Mouse (Mus musculus): ENCODE results near the gene Hbs1l. TPM values are rescaled to one million over a fixed set of nuclear protein-coding genes. Genes with fewer than 3 reads are reported as not detected.

Gene Hbs1l
- total RNA-seq, 2 experiments from 2014 or later = 40.4 to 55.4 TPM

DNA sequence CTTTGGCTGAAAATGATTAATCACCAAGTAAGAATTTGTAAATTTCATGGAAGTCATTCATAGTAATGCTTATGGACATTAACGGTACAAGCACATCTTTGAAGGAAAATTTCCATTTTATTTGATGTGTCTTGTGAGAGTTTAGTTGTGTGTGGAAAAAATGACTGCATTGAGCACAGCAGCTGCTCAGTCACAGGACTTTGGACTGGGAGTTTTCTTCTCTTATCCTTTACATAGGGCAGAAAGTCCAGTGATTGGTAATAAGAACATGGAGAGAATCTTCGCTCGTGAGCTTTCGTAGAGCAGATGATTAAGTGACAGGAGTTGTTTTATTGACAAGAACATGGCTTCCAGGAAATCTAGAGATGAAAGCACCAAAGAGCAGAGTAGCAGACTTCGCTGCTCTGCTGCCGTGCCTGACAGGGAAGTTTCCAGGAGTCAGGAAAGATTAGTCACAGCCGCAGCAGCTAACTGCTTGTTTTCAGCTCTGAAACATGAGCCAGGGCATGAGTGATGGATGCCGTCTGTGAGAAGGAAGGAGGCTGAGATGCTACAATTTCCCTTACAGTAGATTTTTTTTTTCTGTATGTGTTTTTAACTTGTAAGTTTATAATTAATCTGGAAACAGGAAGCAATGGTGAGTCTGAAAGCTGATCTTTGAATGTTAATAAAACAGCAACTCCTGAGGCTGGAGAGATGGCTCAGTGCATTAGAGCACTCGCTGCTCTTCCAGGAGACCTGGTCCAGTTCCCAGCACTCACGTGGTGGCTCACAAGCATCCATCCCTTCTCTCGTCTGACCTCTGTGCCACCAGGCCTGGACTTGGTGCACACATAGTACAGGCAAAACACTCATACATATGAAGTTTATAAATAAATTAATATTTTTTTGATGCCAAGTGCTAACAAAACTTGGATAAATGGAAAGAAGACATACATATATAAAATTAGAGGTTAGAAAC, 9.2 kb downstream of the Hbs1l start:
- ATAC-seq (ENCODE audit: poor library complexity, severe bottlenecking) = no peak

DNA sequence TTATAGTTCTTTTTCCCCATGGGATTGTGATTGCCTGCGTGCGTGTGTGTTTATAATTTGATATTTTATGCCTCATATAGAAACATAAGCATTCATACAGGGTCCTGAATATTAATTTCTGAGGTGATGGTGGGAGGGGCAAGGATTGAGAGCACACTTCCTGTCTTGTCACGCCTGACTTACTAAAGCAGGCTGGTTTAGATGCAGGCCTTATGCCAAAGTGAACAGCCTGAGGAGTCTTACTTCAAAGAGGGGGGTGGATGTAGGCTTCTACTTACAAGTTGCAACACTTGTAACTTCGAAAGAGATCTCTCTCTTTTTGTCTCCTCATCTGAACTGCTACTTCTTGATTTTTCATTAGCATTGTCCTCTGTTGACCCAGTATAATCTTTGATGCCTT, 18.0 kb downstream of the Hbs1l start:
- ATAC-seq (ENCODE audit: poor library complexity, severe bottlenecking) = no peak

DNA sequence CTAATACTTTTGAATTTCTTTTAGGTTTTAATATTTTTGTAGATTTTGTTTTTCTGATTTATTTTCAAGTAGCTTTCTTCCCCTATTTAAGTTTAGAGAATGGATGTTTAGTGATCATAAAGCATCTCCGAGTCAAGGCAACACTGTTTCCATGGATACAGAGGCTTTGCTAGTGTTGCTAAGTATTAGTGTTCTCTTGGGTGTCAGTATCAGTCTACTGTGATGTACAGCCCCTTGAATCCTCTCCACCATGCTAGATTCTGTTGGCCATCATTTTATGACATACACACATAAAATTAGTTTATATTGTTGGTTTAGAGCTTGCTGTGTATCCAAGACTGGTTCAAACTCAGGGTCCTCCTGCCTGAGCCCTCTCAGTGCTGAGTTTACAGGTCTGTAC, 20.3 kb downstream of the Hbs1l start:
- ATAC-seq (ENCODE audit: poor library complexity, severe bottlenecking) = no peak

- ATAC-seq (ENCODE audit: poor library complexity, severe bottlenecking) = no peak
Observed at GRCm38 (mm10) chr10:21318250-21318649, 22.5 kb downstream of the Hbs1l start.

DNA sequence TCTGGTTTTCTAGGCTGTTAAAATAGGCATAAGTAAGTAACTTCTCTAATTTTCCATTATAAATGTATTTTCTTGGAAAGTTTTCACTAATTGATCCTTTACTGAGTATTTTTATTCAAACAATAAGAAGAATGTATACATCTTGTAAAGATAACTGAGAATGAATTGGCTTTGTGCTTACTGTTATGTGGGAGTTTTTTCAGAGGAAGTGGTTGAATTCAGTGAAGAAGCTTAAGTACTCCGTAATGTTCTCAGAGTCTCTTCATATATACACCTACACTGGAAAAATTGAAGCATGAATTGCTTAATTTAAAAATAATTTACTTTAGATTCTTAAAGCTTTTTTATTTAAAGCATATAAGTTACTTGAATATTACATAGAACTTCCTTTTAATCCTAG, 23.2 kb downstream of the Hbs1l start:
- no peak for ATAC-seq (ENCODE audit: poor library complexity, severe bottlenecking)

DNA sequence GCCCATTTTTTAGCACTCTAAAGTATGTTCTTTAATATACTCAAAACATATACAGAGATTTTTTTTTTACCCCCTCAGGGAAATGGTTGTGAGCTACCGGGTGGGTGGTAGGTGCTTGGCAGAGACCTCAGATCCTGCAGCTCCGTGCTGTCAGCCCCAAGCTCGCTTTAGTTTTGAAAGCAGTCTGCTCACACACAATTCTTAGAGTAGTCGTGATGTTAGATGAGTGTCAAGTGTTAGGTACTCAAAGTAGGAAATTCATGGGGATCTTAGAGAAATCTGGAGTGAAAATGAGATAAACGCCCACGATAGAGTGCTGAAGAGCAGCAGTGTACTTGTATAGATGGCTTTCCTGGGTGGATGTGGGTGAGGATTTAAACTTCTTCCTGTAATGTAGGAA, 24.8 kb downstream of the Hbs1l start:
- ATAC-seq (ENCODE audit: poor library complexity, severe bottlenecking) = no peak

- ATAC-seq (ENCODE audit: poor library complexity, severe bottlenecking) = peak; percentile 45; the same call in 1 of the 2 replicates
Observed at GRCm38 (mm10) chr10:21326352-21326751, 30.6 kb downstream of the Hbs1l start.

DNA sequence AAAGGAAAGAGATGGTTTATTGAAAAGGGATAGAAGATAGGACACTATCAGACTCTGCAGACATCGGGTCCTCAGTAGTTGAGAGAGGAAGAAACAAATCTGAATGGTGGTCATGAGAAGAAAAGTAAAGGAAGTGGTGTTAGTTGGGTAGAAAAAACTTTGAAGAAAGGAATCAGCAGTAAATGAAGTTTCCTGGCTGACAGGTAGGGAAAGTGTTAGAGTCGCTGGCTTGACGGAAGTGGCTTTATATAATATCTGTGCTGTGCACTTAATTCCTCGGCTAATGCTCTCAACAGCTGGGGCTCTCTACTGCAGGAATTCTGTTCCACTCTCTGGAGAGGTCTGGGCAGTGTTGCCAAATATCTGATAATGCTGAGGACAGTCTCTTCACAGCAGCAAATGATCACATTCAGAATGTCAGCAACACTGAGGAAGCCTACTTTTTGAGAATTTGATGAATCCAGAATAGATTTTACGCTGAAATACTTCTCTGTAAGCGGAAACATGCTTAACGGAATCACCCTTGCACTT, 31.9 kb downstream of the Hbs1l start:
- no peak for ATAC-seq (ENCODE audit: poor library complexity, severe bottlenecking)

- 0 out of 2 replicates have a peak, but pooled peaks have one; percentile 21 for ATAC-seq (ENCODE audit: poor library complexity, severe bottlenecking)
Observed at GRCm38 (mm10) chr10:21334349-21335105, 38.7 kb downstream of the Hbs1l start.

- ATAC-seq (ENCODE audit: poor library complexity, severe bottlenecking) = no peak
Observed at GRCm38 (mm10) chr10:21335534-21335933, 39.8 kb downstream of the Hbs1l start.

DNA sequence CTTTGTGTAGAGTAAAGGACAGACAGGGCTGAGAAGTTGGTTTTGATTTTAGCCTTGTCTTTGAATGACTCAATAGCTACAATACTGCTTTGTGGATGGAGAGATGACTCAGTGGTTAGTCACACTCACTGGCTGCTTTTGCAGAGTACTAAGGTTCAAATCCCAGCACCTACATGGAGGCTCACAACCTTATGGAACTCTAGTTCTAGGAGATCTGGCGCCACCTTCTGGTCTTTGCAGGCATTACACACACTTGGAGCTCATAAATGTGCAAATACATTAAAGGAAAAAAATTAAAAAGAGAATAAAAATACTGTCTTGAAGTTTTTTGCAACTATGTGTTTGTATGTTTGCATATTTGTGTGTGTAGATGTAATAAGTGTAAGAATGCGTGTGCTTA, 41.4 kb downstream of the Hbs1l start:
- peak; percentile 49; the same call in 1 of the 2 replicates for ATAC-seq (ENCODE audit: poor library complexity, severe bottlenecking)

GRCm38 (mm10) chr10:21341706-21342105, 45.9 kb downstream of the Hbs1l start:
- no peak for ATAC-seq (ENCODE audit: poor library complexity, severe bottlenecking)

- no peak for ATAC-seq (ENCODE audit: poor library complexity, severe bottlenecking)
Observed at GRCm38 (mm10) chr10:21342331-21343005, 46.7 kb downstream of the Hbs1l start.

GRCm38 (mm10) chr10:21347332-21347731, 51.6 kb downstream of the Hbs1l start:
- ATAC-seq (ENCODE audit: poor library complexity, severe bottlenecking) = no peak

GRCm38 (mm10) chr10:21349449-21349848, 53.7 kb downstream of the Hbs1l start:
- no peak for ATAC-seq (ENCODE audit: poor library complexity, severe bottlenecking)

- ATAC-seq (ENCODE audit: poor library complexity, severe bottlenecking) = no peak
Observed at GRCm38 (mm10) chr10:21349946-21350345, 54.2 kb downstream of the Hbs1l start.

DNA sequence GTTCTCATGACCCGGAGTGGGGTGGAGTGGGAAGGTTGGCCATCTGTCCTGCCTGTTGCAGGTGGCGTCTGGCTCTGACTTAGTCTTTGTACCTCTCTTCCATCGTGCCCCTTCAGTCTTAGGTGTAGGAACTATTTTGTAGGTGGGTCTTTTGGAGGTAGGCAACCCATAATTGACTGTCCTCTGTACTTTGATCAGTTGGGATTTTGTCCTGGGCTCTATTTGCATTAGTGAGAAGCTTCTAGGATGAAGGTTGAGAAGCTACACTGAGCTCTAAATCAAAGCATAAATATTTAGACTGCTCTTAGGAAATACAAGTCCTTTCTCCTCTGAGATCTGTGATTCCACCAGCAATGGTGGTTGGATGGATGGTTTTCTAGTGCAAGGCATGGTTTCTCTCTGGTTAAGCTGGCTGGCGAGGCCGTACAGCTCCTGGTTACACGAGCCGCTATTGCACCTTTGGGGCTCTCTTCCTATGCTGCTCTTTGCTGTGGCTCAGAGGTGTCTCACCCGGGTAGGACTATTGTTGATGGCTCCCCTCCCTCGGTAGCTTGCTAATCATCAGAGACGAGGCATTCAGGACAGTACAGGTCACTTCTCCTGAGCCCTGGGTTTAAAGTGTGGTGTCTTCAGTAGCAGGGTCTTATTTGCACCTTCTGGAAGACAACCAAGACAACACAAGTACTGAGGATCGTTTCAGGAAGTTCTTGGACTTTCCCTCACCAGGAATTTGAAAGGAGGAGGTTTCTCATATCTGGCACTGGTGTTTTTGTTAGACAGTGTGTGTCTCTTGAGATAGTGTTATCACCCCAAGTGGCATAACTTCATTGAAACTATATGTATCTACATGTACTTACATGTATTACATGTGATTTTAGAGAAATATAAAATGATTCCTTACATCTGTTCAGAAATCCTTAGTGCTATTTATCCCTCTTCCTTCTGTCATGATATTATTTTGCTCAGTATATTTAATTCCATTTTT, 55.0 kb downstream of the Hbs1l start:
- no peak for ATAC-seq (ENCODE audit: poor library complexity, severe bottlenecking)

DNA sequence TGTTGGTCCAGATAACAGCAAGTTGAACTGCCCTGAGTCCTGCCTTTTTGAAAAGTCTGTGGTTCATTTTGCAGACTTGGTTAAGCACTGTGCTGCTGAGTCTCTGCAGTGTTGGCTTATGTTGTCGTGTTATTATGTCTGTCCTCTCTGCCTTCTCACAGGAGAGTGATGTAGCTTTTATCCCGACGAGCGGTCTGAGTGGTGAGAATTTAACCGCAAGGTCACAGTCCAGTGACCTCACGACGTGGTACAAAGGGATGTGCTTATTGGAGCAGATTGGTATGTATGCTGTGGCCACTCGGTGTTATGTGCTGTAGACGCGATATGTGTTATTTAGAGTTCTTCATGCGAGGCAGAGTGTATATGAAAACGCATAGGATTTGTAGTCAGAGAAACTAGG, 56.0 kb downstream of the Hbs1l start:
- ATAC-seq (ENCODE audit: poor library complexity, severe bottlenecking) = no peak

- no peak for ATAC-seq (ENCODE audit: poor library complexity, severe bottlenecking)
Observed at GRCm38 (mm10) chr10:21353890-21354289, 58.1 kb downstream of the Hbs1l start.

DNA sequence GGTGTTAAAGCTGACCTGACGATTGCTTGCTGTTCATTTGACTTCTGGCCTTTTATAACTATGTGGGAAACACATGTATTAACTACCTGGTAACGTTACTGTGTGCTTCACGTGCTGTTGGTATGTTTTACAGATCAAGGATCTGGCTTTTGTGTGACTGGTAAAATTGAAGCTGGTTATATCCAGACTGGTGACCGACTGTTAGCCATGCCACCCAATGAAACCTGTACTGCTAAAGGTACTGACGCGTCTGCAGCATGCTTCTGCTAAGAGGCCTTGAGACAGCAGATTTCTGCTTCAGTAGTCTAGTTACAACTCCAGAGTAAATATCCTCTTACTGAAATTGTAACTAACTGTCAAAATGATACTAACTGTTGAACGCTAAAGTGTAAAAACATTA, 58.7 kb downstream of the Hbs1l start:
- ATAC-seq (ENCODE audit: poor library complexity, severe bottlenecking) = no peak
